Mouse (Mus musculus) retina, postnatal 7 days (tissue): Measurements from ENCODE around the gene Maz.

ENCODE experiments used
- DNase-seq: peaks from one replicate; pipeline ENCODE4 v3.0.0-alpha.2; 2012; ENCODE audit warnings: low read depth, low spot score

Gene Maz

GRCm38 (mm10) chr7:127026984-127027726 is at the start of gene Maz:
Maz (minus strand) TSS chr7:127027037.
- DNase-seq, result peak; percentile 98

DNA sequence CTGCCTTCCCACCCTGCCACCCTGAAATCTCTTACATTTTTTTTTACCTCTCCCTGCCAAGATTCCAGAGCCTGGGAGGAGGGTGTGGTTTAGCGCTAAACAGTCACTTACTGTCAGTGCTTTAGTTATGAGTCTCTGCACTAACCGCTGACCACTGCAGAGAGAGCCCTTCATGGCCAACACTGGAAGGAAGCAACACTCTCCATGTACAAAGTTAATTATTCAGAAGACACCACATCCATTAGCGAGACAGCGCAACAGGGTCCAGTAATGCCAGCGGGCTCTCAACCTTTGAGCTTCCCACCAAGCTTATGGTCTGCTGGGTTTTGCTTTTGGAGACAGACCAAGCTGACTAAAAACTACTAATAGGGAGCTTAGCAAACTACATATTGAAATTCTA is 49.4 kb upstream of the Maz start:
- no peak for DNase-seq

DNA sequence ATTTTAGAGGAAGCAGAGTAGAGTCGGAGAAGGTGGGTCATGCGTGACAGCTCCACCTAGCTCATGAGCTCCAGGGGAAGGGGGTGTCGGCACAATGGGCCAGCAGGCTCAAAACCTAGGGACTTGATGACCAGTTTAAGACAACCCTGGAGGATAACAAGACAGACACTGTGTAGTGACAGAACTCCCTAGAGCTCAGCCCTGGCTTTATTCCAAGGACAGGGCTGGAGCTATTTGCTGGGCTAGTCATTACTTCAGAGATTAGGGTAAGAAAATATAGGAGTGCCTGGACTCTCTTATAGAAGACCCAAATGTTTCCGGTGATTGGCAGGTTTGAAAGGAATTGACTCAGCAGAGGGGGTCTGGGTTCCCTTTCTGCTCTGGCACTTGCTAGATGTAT is 46.4 kb upstream of the Maz start:
- DNase-seq, result no peak

GRCm38 (mm10) chr7:127070871-127071413 is 44.1 kb upstream of the Maz start:
- no peak for DNase-seq

DNA sequence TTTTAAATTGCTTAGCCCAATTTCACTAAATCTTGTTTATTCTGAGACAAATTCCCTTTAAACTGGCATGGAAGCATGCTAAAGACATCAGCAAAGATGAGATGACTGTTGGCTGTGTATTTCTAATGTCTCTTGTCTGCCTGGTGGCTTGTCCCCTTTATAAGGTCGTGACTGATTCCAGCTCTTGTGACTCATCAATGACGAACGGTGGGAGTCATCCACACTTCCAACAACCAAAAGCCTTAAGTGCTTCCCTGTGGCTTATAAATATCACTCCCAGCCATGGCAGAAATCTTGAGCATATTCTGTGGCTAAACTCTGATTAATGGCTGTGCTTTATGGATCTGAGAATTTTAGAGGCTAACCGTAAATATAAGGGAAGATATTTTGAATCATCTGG is 39.5 kb upstream of the Maz start:
- DNase-seq, result no peak

GRCm38 (mm10) chr7:127065538-127065937 is 38.7 kb upstream of the Maz start:
- DNase-seq, result no peak

GRCm38 (mm10) chr7:127055026-127055585 is 28.3 kb upstream of the Maz start:
- DNase-seq, result no peak

- peak; percentile 82 for DNase-seq
Measured at GRCm38 (mm10) chr7:127041851-127042672, 15.2 kb upstream of the Maz start, which contains the start of gene Kif22. Kif22 (minus strand) TSS chr7:127042471.

DNA sequence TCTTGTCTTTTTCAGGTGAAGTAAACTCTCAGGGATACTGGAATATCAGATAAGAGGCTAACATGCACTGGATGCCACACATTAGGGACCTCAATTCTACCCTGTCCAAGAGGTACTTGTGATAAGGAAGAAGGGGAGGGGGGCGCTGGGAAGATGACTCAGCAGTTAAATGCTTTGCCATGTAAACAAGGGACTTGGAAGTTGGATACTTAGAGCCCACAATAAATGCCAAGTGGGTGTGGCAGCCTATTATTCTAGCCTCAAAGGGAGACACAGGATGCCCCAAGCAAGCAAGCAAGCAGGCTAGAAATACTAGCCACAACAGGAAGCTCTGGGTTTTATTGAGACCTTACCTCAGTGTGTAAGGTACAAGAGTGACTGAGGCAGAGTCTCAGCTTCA is 4.4 kb upstream of the Maz start:
- DNase-seq, result no peak

DNA sequence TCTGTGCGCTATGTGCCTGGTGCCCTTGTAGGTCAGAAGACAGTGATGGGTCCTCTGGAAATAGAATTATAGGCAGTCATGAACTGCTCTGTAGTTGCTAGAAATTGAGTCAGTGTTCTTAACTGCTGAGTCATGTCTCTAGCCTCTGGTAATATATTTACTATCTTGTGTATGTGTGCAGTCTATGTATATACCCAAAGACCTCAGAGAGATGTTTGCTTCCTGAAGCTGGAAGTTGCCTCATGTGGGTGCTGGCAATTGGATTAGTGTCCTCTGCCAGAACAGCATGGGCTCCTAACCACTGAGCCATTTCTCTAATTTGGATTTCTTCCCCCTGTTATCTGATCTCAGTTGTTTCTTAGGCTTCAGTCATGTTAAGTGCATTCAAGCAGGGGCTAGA is 3.3 kb upstream of the Maz start:
- DNase-seq, result no peak

GRCm38 (mm10) chr7:127027885-127028284 is 1.0 kb upstream of the Maz start:
- DNase-seq, result no peak

- DNase-seq, result no peak
Measured at GRCm38 (mm10) chr7:127026616-127026983, 237 bp downstream of the Maz start.

- no peak for DNase-seq
Measured at GRCm38 (mm10) chr7:127026161-127026600, 656 bp downstream of the Maz start.

- no peak for DNase-seq
Measured at GRCm38 (mm10) chr7:127025556-127026160, 1.2 kb downstream of the Maz start.

- peak; percentile 76 for DNase-seq
Measured at GRCm38 (mm10) chr7:127024755-127025555, 1.9 kb downstream of the Maz start.

DNA sequence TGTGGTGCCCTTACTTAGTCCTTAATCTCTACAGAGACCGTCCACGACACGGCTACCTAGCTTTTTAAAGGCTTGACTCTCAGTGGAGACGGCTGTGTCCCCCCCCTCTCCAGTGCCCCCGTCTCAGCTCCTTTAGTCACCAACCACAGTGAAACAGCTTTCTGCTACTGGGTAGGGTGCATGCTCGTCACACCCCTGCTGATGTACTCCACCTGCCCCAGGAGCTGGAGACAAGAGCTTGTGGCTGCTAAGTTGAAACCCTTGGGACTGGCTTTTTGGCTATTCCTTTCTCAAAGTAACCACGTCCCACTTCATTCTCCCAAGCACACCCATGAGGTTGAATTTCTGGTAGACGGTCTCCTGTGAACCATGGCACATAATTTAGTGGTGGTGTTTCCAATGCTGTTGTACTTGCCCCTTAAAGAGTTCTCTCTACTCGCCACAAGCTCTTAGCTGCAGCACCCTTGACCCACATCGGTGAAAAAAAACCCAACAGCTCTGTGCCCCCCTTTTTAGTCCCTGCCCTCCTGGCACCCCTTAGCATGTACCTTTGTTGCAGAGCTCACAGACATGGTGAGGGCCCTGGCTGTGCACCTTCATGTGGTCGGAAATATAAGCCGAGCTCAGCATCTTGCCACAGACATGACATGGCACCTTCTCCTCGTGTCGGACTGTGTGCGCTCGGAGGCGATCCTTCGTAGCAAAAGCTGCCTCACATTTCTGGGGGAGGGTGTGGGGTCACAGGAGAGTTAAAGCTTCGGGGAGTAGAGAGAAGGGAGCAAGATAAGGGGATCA is 2.7 kb downstream of the Maz start:
- DNase-seq, result no peak

- DNase-seq, result no peak
Measured at GRCm38 (mm10) chr7:127023272-127023691, 3.6 kb downstream of the Maz start.

DNA sequence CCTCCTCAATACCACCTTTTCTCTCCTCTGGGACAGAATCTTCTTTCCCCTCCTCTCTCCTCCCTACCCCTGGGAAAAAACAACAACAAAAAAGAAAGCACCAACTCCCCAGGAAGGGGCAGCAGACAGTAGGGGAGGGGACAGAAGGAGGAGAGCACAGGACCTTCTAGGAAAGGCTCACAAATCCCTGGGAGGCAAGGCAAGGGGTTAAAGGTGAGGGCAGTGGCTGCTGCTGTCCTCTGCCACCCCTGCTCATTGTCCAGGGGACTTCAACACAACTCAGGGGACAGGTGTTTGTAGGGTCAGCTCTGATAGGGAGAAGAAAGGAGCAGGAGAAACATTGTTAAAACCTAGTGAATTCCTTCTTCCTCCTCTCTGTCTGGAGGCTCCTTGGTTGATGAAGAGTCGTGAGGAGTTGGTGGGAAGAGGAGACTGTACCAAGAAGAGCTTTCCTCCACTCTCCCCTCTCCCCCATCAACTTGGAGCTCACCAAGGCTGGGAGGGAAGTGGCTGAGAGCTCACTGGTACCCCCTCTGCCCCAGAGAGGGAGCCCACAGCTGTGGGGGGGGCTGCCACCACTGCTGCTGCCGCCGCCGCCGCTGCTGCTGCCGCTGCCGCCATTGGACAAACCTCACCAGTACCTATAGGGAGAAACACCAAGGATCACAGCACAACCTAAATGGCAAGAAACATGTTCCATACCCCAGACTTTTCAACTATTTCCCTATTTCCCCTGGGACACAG is 4.1 kb downstream of the Maz start:
- DNase-seq, result no peak
